Mouse (Mus musculus): ENCODE measurements around the gene Sec24c. TPM values are rescaled to one million over a fixed set of nuclear protein-coding genes. Genes with fewer than 3 reads are reported as not detected.

The Sec24c gene
- polyA plus RNA-seq, 1 experiment from 2014 or later: 37.6 TPM

GRCm38 (mm10) chr14:20663601-20664000 is 10.5 kb upstream of the Sec24c start:
- no peak overlapping the region for H3K27ac ChIP-seq (ENCODE audit: low read length)
- no peak for ATAC-seq
- WGBS: 57% methylated on average over 2 of the region's 2 CpGs

GRCm38 (mm10) chr14:20664436-20664835 is 9.7 kb upstream of the Sec24c start:
- H3K4me3 ChIP-seq (ENCODE audit: low read depth, low read length): no peak overlapping the region
- ATAC-seq: no peak
- no peaks in the 10 kb centered on the region for H3K27me3 ChIP-seq (replicated peaks; ENCODE audit: insufficient read depth, low read length)
- no peak overlapping the region for H3K27ac ChIP-seq (ENCODE audit: low read length)
- peaks cover 3% of the 10 kb centered on the region; the same call in 1 of the 2 replicates for H3K4me1 ChIP-seq (ENCODE audit: insufficient read depth, low read depth, low read length)
- 83% methylated on average over 2 of the region's 3 CpGs for WGBS
- no peaks in the 10 kb centered on the region for H3K9me3 ChIP-seq (ENCODE audit: low read length)
- no peak overlapping the region for H3K4me2 ChIP-seq (replicated peaks; ENCODE audit: low read depth, low read length)
- no peak overlapping the region for H3K9ac ChIP-seq (replicated peaks; ENCODE audit: low read depth)
- H3K36me3 ChIP-seq (ENCODE audit: insufficient read depth, low read length): no peaks in the 10 kb centered on the region
- no peak for DNase-seq (ENCODE audit: low spot score)
- TF ChIP-seq CTCF (IDR thresholded peaks at IDR 0.05) (no peak), EP300 (IDR thresholded peaks at IDR 0.05) (no peak)

More at GRCm38 (mm10) chr14:20663601-20664000, 10.5 kb upstream of the Sec24c start:
- peaks cover 3% of the 10 kb centered on the region; the same call in 1 of the 2 replicates for H3K4me1 ChIP-seq (ENCODE audit: insufficient read depth, low read depth, low read length)
- H3K9me3 ChIP-seq (ENCODE audit: low read length): no peaks in the 10 kb centered on the region
- DNase-seq (ENCODE audit: low spot score): no peak
- no peak overlapping the region for H3K4me2 ChIP-seq (replicated peaks; ENCODE audit: low read depth, low read length)
- H3K9ac ChIP-seq (replicated peaks; ENCODE audit: low read depth): no peak overlapping the region
- H3K36me3 ChIP-seq (ENCODE audit: insufficient read depth, low read length): no peaks in the 10 kb centered on the region
- H3K4me3 ChIP-seq (ENCODE audit: low read depth, low read length): no peak overlapping the region
- no peaks in the 10 kb centered on the region for H3K27me3 ChIP-seq (replicated peaks; ENCODE audit: insufficient read depth, low read length)
- no peak for TF ChIP-seq EP300 (IDR thresholded peaks at IDR 0.05)
- no peak for TF ChIP-seq CTCF (IDR thresholded peaks at IDR 0.05)

- ATAC-seq (no peak; the same call in 1 of the 2 replicates), DNase-seq (ENCODE audit: low spot score) (no peak)
- Histone ChIP-seq H3K4me1 (ENCODE audit: insufficient read depth, low read depth, low read length) (no peaks in the 10 kb centered on the region), H3K4me2 (replicated peaks; ENCODE audit: low read depth, low read length) (no peak overlapping the region), H3K27me3 (replicated peaks; ENCODE audit: insufficient read depth, low read length) (no peaks in the 10 kb centered on the region), H3K9me3 (ENCODE audit: low read length) (no peaks in the 10 kb centered on the region), H3K27ac (ENCODE audit: low read length) (no peak overlapping the region), H3K36me3 (ENCODE audit: insufficient read depth, low read length) (no peaks in the 10 kb centered on the region), H3K4me3 (ENCODE audit: low read depth, low read length) (no peak overlapping the region), H3K9ac (replicated peaks; ENCODE audit: low read depth) (no peak overlapping the region)
- TF ChIP-seq CTCF (IDR thresholded peaks at IDR 0.05) (no peak), EP300 (IDR thresholded peaks at IDR 0.05) (no peak)
- WGBS: 72% methylated on average over 1 of the region's 1 CpGs
Measured at GRCm38 (mm10) chr14:20667469-20667868, 6.6 kb upstream of the Sec24c start.

DNA sequence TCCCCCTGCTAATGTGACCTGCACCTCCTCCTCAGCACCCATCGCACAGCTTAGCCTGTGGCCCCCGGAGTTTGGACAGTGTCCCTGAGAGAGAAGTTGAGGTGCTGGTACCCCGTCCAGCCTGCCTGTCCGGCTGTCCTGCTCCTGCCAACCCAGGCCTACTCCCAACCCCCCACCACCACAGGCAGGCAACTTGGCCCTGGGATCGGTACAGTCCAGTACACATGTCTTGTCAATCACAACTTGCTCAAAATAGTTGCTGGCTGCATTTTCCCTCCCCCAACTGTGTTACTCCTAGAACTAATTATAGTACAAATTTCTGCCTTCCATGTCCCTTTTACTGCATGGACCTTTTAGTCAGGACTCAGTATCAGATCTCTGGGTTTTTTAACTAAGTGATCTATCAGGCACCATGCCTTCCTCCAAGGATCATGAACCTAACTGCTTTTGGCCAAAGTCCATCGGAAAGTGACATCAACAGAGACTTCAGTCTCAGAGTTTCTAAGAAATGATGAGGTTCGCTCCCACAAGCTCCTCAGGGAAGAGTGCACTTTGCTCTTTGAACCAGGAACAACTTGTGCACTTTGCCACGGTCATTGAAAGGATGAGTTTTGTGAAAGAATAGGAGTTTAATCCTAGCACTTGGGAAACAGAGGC is 5.8 kb upstream of the Sec24c start, which contains the start of gene Synpo2l:
TSS of gene Synpo2l (minus strand) at position 201 of the 657 bp plus-strand sequence.
- Histone ChIP-seq H3K4me3 (ENCODE audit: low read depth, low read length) (no peak within 1 kb of the TSS), H3K27me3 (replicated peaks; ENCODE audit: insufficient read depth, low read length) (no peaks in the 10 kb centered on the region), H3K36me3 (ENCODE audit: insufficient read depth, low read length) (no peaks in the 10 kb centered on the region), H3K27ac (ENCODE audit: low read length) (no peak within 1 kb of the TSS), H3K9me3 (ENCODE audit: low read length) (no peaks in the 10 kb centered on the region), H3K4me1 (ENCODE audit: insufficient read depth, low read depth, low read length) (no peaks in the 10 kb centered on the region), H3K4me2 (replicated peaks; ENCODE audit: low read depth, low read length) (no peak within 1 kb of the TSS), H3K9ac (replicated peaks; ENCODE audit: low read depth) (no peak within 1 kb of the TSS)
- no peak for ATAC-seq
- DNase-seq (ENCODE audit: low spot score): no peak
- WGBS: 78% methylated on average over 8 of the region's 8 CpGs
- no peak for TF ChIP-seq EP300 (IDR thresholded peaks at IDR 0.05)
- no peak for TF ChIP-seq CTCF (IDR thresholded peaks at IDR 0.05)

- peak; percentile 49 for DNase-seq (ENCODE audit: low spot score)
- Histone ChIP-seq H3K4me3 (ENCODE audit: low read depth, low read length) (no peak overlapping the region), H3K4me1 (ENCODE audit: insufficient read depth, low read depth, low read length) (peaks cover 8% of the 10 kb centered on the region; the same call in 1 of the 2 replicates), H3K9me3 (ENCODE audit: low read length) (no peaks in the 10 kb centered on the region), H3K4me2 (replicated peaks; ENCODE audit: low read depth, low read length) (no peak overlapping the region), H3K36me3 (ENCODE audit: insufficient read depth, low read length) (peaks cover 6% of the 10 kb centered on the region; the same call in 1 of the 2 replicates), H3K27ac (ENCODE audit: low read length) (no peak overlapping the region), H3K9ac (replicated peaks; ENCODE audit: low read depth) (no peak overlapping the region), H3K27me3 (replicated peaks; ENCODE audit: insufficient read depth, low read length) (no peaks in the 10 kb centered on the region)
- WGBS: 97% methylated on average over 2 of the region's 2 CpGs
- TF ChIP-seq CTCF (IDR thresholded peaks at IDR 0.05) (peak; percentile 64), EP300 (IDR thresholded peaks at IDR 0.05) (no peak)
- ATAC-seq: no peak
Measured at GRCm38 (mm10) chr14:20672990-20673389, 1.1 kb upstream of the Sec24c start.

- WGBS: 9% methylated on average over 13 of the region's 13 CpGs
- peak; percentile 58 for ATAC-seq
- H3K4me1 ChIP-seq (ENCODE audit: insufficient read depth, low read depth, low read length): peaks cover 8% of the 10 kb centered on the region; the same call in 1 of the 2 replicates
Measured at GRCm38 (mm10) chr14:20673735-20674063, 409 bp upstream of the Sec24c start.

More at GRCm38 (mm10) chr14:20673735-20674063, 409 bp upstream of the Sec24c start:
- H3K27me3 ChIP-seq (replicated peaks; ENCODE audit: insufficient read depth, low read length): no peaks in the 10 kb centered on the region
- peaks cover 13% of the 10 kb centered on the region; the same call in 1 of the 2 replicates for H3K36me3 ChIP-seq (ENCODE audit: insufficient read depth, low read length)
- peak overlapping the region; percentile 97 for H3K27ac ChIP-seq (ENCODE audit: low read length)
- peak overlapping the region; percentile 71 for H3K4me3 ChIP-seq (ENCODE audit: low read depth, low read length)
- no peak for DNase-seq (ENCODE audit: low spot score)
- TF ChIP-seq CTCF (IDR thresholded peaks at IDR 0.05) (no peak), EP300 (IDR thresholded peaks at IDR 0.05) (peak; percentile 79; the same call in 1 of the 2 replicates)
- no peaks in the 10 kb centered on the region for H3K9me3 ChIP-seq (ENCODE audit: low read length)
- H3K4me2 ChIP-seq (replicated peaks; ENCODE audit: low read depth, low read length): peak overlapping the region; percentile 56
- peak overlapping the region; percentile 24 for H3K9ac ChIP-seq (replicated peaks; ENCODE audit: low read depth)

All from lung, postnatal 0 days (tissue).